Mouse (Mus musculus): ENCODE measurements around the gene Plcxd3.

Plcxd3 gene

DNA sequence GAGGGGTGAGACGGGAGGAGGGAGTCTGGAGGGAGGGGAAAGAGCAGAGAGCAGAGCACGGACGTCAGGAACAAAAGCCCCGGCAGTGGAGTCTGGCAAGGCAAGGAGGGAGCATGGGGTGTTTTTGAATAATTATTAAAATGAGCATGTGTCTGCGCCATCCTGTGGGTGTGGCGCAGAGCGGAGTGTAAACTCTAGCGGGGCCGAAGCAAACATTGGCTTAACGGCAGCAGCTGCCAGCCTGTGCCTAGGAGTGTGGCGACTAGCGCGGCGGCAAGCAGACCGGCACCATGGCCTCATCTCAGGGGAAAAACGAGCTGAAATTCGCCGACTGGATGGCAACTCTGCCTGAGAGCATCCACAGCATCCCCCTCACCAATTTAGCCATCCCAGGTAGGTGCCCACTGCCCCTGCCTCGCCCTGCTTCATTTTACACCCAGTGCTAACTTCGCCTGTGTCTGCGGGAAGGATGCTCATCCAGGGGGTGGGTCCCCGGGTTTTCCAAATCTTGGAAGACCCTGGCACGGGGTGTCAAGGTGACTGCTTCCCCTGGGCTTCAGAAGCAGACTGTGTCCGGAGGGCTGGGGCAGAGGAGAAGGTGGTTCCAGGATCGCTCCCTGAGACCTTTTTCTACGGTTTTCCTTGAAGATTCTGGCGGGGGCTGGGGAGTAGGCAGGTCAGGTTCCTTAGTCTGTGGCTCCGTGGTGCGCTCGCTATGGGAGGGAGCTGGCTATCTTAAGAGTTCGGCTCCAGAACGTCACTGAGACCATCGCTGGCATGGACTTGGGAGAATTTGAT, at the start of gene Plcxd3:
Gene Plcxd3 (plus strand): TSS at position 69 of the 798 bp plus-strand sequence.
- DNase-seq (ENCODE audit: extremely low read depth, insufficient read length, low spot score) = no peak

DNA sequence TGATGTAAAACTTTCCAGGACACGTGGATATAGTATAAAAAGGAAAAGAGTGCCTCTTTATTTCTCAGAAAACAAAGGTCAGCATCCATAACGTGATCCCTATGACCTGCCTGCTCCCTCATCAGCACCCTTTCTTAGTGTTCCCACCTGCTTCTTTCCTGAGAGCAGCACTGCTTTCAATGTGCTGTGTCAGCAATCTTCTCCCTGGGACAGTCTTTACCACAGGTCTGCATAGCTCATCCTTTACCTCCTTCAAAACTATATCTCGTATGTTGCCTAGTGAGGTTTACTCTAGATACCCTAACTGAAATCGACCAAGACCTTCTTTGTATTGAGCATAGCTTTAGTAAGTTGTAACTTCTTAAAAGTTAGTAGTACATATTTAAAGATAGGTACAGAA, 43.4 kb upstream of the Plcxd3 start:
- no peak for DNase-seq (ENCODE audit: extremely low read depth, insufficient read length, low spot score)

DNA sequence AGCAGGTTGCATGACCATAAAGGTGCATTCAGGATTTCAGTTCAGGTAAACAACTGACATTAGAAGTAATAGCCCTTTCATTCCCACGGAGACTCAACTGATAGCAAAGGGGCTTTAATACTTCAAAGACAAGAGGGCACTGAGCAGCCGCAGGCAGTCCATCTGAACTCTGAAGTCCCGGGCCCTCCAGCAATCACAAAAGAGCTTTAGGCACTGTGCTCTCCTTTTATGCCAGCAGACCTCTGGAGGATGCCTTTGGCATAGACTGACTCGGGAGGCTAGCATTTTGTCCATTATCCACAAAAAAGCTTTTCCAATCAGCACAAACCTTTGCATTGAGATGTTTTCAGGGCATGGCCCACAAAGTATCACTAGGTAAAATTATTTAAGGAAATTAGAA, 33.7 kb upstream of the Plcxd3 start:
- DNase-seq (ENCODE audit: extremely low read depth, insufficient read length, low spot score) = no peak

DNA sequence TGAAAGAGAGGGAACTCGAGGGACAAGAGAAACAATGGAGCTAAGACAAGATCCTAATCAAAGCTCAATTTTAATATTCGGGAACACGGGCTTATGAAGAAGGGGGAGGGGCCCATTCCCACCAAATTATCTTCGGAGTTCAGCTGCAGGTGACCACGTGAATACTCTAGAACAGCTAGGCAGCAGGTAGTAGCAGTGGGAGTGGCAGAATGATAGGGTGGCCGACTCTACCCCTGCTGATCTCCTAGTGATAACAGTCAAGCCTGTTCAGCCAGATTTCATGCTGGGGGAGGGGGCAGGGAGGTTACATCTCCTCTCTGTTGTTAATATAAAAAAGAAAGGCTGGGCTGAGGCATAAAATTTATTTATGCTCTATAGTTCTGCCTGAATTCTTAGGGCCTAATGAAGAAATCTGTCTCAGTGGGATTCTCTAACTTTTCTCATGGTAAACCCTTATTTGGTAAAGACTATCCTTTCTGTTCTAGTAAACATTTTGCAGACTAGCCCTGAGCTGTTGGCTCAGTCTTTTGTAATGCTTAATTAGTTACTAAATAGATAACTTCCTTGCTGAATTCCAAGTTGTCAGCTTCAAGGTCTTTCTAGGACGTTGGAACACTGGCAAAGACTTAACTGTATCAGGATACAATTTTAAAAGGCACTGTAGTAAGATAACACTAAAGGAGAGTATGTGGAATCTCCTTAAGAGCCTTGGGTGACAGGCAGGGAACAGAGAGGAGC, 26.3 kb upstream of the Plcxd3 start:
- DNase-seq (ENCODE audit: extremely low read depth, insufficient read length, low spot score) = no peak

DNA sequence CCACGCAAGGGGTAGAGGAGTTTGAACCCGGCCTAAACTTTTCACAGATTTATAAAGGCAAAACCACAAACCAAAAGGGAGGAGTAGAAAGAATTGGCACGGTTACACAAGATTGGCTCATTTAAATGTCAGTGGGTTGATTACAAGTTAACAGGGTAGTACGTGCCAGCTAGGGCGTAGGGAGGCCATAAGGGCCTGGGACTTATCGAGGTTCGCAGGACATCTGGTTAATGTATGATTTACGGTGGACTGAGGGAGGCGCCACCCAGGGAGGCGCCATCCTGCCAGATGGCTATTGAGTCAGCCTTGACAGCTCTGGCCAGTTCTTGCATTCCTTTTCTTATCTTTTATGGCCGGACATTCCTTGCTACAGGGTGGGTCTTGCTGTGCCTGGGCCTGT, 18.9 kb upstream of the Plcxd3 start:
- peak; percentile 1 for DNase-seq (ENCODE audit: extremely low read depth, insufficient read length, low spot score)

DNA sequence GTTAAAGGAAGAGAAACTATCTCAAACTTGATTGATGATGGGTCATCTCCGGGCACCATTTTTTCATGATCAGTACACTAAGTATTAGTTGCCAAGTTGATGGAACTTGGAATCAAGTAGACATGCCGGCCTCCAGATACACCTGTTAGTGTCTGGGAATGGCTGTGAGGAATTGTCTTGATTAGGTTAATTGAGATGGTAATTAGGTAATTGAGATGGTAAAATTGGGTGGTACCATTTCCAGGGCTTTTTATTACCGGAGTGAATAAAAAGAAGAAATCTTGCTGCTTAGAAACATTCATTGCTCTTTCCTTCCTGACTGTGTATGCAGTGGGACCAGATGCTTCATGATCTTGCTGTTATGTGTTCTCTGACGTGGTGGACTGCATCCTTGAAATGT, 17.6 kb upstream of the Plcxd3 start:
- no peak for DNase-seq (ENCODE audit: extremely low read depth, insufficient read length, low spot score)

DNA sequence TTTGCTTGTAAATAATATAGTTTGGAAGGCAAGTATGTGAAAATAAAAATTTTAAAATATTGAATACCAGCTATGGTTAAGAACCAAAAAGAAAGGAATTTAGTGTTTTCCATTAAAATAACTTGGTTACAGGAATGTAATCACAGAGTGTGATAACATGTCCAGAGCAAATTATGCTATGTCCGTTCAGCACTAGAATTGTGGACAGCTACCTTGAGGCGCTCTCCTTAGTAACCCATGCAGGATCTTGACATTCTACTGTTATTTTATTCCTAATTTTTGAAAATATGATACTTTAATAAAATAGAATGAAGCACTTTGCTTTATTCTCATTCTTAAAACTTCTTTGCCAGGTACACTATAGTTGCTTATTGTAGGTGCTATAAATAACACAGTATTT, 7.5 kb upstream of the Plcxd3 start:
- DNase-seq (ENCODE audit: extremely low read depth, insufficient read length, low spot score) = no peak

DNA sequence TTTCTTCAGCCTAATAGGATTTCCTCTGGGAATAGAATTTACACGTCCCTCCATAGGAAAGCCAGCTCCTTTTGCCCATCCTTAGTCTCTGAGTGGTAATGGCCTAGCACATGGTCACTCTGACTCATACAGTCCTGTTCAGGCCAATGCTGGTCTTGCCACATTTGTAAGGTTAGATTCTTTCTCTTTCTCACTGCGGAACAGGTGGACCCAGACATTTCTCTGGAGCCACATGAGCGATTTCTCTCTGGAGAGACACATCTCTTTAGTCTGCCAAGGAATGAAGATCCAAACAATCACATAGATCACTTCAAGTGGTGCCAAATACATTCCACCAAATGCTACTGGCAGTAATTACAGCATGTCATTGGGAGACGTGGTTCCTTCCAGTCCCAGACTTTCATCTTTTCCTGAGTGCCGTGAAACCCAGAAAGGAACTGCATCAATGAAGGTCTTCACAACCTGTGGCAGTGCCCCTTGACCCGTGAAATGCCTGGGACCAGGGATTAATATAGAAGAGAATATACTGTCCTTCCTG, 769 bp upstream of the Plcxd3 start:
- no peak for DNase-seq (ENCODE audit: extremely low read depth, insufficient read length, low spot score)

DNA sequence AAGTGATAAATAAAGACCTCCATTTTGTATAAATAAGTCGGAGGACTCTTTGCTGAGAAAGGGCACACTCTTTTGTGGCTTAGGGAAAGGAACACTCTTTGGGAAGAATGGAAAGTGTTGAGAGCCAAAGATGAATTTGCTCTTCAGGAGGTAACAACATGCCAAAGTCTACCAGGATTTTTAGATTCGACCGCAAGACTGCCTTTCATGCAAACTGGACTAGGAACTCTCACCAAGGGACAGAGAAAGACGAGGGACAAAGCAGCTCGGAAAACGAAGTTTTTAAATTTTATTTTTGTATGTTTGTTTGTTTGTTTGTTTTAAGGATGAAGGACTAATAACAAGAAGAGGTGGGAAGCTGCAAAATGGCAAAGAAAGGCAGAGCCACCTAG, 264 bp upstream of the Plcxd3 start:
- DNase-seq (ENCODE audit: extremely low read depth, insufficient read length, low spot score) = no peak

DNA sequence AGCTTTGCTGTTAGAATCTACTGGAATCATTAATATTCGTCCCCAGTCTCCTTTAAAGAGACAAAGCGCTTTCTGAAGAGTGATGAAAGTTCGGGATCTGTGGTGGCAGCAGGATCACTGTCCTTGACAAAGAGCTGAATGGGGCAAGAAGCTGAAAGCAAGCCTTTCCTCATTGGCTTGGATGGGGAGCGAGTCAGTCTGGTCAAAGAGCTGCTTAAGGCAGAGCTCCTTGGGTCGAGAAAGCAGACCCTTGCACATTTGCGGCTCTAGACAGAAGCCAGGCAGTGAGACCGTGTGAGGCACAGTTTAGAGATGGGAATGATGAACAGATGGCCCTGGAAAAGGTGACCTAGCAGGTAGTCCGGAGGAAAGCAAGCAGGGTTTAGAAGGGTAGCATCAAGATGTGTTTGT, 935 bp downstream of the Plcxd3 start:
- no peak for DNase-seq (ENCODE audit: extremely low read depth, insufficient read length, low spot score)

DNA sequence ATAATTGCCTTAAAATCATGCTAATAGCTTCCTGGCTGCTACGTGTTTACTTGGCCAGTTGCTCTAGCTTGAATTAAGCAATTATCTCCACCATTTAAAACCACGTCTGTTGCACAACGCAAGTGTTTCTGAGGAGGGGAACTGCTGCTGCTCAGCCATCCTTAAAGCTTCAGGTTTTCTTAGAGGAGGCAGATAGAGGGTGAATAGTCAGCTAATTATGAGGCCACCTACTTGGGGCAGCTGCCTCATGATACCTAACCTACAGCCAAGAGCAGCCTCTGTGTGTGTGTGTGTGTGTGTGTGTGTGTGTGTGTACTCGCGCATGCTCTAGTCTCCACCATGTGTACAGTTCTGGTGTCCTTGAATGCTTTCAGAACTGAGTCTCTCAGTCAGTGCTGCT, 3.5 kb downstream of the Plcxd3 start:
- DNase-seq (ENCODE audit: extremely low read depth, insufficient read length, low spot score) = no peak

DNA sequence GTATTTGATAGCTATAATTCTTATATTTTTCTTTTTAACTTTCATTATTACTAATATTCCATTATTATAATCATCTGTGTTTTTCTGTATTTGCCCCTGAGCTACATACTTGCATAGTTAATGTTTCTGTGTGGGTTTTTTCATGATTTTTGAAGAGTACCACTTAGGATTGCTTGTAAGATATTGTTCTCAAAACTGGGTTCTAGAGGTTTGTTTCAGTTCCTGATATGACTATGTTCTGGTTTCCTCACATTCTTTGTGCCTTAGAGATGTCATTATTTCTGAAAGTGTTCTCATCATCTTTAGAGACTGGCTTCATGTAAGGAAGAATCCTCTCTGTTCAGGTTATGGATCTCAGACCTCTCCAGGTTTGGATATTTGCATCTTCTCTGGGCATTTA, 12.5 kb downstream of the Plcxd3 start:
- no peak for DNase-seq (ENCODE audit: extremely low read depth, insufficient read length, low spot score)

DNA sequence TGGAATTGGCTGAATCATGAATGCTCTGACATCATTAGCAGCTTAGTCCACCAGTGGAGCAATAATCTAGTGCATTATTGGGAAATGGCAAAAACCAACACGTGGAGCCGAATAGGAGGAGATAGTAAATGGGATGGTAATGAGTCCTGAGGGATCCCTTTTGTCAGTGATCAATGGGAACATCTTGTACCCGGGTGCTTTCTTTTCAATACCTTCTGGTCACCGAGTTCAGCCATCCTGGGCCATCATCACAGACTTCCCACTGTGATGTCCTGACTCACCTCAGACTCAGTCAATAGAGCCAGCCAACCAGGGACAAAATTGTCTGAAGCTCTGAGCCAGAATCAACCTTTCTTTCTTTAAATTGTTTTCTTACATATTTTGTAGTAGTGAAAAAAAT, 24.8 kb downstream of the Plcxd3 start:
- no peak for DNase-seq (ENCODE audit: extremely low read depth, insufficient read length, low spot score)

DNA sequence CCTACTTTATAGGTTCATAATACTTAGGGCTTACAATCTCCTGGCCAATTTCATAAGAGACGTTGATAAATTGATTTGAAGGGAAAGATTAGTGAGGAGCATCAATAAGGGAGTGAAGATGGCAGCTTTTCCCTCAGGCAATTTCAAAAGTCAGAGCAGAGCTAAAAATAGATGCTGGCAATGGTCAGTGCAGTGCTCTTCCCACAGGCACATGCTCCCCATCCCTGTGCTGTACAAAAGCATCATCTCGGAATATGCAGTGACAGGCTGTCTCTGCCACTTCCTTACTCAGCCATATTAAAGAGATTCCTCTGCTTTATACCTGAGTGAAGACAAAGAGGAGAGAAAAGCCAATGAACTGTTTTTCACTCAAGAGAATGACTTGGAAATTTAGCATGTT, 36.0 kb downstream of the Plcxd3 start:
- no peak for DNase-seq (ENCODE audit: extremely low read depth, insufficient read length, low spot score)

DNA sequence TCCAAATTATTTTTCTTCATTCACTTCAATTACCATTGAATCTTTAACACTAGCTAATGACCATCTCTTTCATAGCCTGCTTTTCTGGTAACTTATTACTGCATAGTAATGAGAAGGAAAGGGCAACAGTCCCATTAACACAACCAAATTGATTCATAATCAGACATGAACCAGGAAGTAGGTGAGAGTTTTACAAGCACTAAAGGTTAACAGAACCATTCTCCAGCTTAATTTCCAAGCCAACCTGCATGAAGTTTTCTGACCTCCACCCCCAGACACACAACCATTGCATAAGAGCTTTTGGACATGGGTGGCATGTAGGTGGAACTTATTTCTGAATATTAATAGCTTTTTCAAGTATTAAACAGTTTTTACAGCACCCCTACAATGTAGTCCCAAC, 64.8 kb downstream of the Plcxd3 start:
- DNase-seq (ENCODE audit: extremely low read depth, insufficient read length, low spot score) = no peak

DNA sequence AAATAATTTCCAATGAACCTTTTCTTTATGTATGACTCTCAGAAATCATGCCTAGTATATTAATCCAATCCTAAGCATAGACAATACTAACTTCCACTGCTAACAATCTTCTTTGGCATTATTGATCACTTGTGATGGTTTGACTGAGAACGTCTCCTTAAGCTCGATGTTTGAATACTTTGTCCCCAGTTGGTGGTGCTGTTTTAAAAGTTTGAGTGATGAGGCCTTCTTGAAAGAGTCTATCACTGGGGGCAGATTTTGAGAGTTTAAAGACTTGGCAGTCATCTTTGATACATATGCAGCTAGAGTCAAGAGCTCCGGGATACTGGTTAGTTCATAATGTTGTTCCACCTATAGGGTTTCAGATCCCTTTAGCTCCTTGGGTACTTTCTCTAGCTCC, 120.9 kb downstream of the Plcxd3 start:
- DNase-seq (ENCODE audit: extremely low read depth, insufficient read length, low spot score) = no peak

DNA sequence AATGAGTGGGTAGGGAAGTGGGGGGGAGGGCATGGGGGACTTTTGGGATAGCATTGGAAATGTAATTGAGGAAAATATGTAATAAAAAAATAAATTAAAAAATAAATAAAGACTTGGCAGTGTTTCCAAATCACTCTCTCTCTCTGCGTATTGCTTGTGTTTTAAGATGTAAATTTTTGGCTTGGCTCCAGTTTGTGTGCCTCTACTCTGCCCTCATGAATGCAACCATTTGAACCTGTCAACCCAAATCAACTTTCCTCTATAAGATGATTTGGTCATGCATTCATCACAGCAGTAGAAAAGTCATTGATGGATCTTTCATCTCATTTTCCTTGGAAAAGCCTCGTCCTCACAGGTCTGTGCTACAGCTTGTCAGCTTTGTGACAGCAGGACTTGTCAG, 121.7 kb downstream of the Plcxd3 start:
- no peak for DNase-seq (ENCODE audit: extremely low read depth, insufficient read length, low spot score)

DNA sequence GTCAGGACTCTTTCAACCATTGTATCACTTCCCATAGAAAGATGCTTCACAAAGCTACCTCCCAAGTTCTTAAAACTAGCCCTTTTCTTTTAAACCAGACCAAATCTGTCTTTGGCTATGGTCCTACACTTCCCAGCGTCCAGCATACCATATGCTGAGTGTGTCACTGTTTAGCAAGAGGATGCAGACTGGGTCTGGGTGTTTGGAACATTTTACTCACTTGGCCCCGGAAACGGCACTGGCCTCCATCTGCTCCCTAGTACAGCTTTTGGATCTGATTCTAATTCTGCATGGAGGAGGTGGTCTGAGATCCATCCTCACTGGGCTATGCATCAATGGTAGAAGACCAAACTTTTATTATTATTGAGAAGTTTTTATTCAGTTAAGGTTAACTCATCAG, 122.7 kb downstream of the Plcxd3 start:
- no peak for DNase-seq (ENCODE audit: extremely low read depth, insufficient read length, low spot score)

DNA sequence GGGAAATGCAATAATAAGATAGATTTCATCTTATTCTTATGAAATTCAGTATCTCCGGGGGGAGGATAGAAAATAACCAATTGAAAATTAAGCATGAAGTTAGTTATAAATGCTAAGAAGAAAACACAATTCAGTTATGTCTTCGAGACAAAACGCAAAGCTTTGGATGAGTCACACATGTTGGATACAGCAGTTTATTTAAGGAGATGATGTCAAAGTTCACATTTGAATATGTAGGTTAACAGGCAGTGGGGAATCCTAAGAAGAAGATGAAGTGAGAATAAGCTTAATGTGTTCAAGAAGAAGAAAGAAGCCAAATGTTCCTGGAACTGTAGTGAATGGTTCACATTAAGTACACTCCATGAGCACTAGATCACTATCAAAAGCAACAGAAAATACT, 128.1 kb downstream of the Plcxd3 start:
- no peak for DNase-seq (ENCODE audit: extremely low read depth, insufficient read length, low spot score)

DNA sequence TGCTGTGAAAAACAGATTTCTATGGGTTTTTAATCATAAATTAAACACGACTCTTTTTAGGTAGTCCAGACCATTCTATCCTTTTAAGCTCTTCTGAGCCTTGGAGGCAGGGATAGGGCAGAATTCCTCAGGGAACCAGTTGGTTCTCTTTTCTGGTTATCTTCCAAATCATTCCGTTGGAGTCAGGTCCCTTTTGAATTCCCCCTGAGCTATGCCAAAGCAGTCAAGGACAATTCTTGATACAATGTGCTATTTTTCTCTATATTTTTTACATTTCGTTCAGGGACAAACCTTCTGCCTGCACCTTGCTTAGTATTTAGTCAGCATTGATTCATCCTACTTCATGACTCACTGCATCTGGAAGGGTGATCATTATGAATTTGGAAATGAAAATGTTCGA, 128.5 kb downstream of the Plcxd3 start:
- no peak for DNase-seq (ENCODE audit: extremely low read depth, insufficient read length, low spot score)

DNA sequence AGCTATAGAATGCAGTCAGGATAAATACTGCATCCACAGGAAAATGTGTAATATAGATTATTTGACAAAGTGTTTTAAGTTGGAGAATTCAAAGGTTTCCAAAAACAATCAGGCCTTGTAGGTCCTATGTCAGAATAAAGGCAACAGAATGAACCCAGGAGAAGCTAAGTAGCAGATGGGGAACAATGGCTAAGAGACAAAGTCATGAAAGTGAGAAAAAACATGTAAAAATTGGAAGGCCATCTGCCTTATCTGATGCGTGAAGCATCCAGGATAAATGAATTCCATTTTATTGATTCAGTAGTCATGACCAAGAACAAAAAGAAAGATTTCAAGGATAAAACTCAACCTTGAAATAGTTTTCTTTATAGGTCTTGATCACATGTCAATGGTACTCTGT, 139.4 kb downstream of the Plcxd3 start:
- no peak for DNase-seq (ENCODE audit: extremely low read depth, insufficient read length, low spot score)

DNA sequence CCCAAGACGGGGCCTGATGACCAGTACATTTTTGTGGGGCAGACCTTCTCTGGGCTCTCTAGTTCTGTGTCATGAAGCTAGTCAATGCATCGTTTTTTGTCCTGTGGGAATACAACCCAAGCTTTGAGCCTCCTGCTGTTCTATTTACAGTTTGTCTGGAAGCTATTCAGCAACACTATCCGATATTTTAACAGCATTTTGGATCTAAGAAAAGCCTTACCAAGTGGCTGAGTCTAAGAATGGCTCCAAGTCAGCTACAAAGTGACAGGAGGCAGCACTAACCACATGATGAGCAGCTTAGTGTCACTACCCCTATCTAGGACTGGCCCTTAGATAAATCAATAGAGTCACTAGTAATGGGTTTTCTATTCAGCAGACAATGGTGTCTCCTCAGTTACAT, 149.3 kb downstream of the Plcxd3 start:
- DNase-seq (ENCODE audit: extremely low read depth, insufficient read length, low spot score) = no peak

All from 3134 (cell line).